Mouse (Mus musculus) forebrain, postnatal 0 days (tissue): ENCODE measurements at regions not wholly inside any gene's neighbourhood (a gene's known extent, or its start where the extent isn't known, plus 50 kb on each side); places are given as distances from the start of the nearest gene placed in this dataset.
A peak's percentile ranks its signal among the peaks of the same experiment; 100 is the strongest.

Experiments
- ATAC-seq: fragments of 200-750 bp; cut with Nextera tagmentation; 2 replicates; pipeline ENCODE4 v1.8.0; 2017; ENCODE audit warnings: mild to moderate bottlenecking, moderate library complexity
- DNase-seq: peaks from one replicate; pipeline ENCODE4 v3.0.0-alpha.2; 2015
- H3K27ac ChIP-seq: fragments of 300-500 bp; sonication (generic); 2 replicates; pipeline ENCODE4 v1.5.1; 2014; ENCODE audit warnings: low read depth, mild to moderate bottlenecking, antibody characterized with exemption, low read length, moderate library complexity, mixed read lengths
- H3K27me3 ChIP-seq: fragments of 300-500 bp; sonication (generic); 2 replicates; pipeline ENCODE4 v1.6.1; 2014; ENCODE audit warnings: mild to moderate bottlenecking, low read length, mixed read lengths; ENCODE audit not compliant: insufficient read depth
- H3K36me3 ChIP-seq: fragments of 300-500 bp; sonication (generic); 2 replicates; pipeline ENCODE4 v1.6.1; 2014; ENCODE audit warnings: mild to moderate bottlenecking, moderate library complexity; ENCODE audit not compliant: insufficient read depth
- H3K4me1 ChIP-seq: fragments of 300-500 bp; sonication (generic); 2 replicates; pipeline ENCODE4 v1.6.1; 2014; ENCODE audit warnings: antibody characterized with exemption; ENCODE audit not compliant: insufficient read depth
- H3K4me2 ChIP-seq: fragments of 300-500 bp; sonication (generic); 2 replicates; pipeline ENCODE4 v1.6.1; 2014; ENCODE audit warnings: low read depth, mild to moderate bottlenecking, moderate library complexity
- H3K4me3 ChIP-seq: fragments of 300-500 bp; sonication (generic); 2 replicates; pipeline ENCODE4 v1.5.1; 2014; ENCODE audit warnings: low read depth, low read length, mixed read lengths
- H3K9ac ChIP-seq: fragments of 300-500 bp; sonication (generic); 2 replicates; pipeline ENCODE4 v1.6.1; 2014; ENCODE audit warnings: mild to moderate bottlenecking
- H3K9me3 ChIP-seq: fragments of 300-500 bp; sonication (generic); 2 replicates; pipeline ENCODE4 v1.6.1; 2016; ENCODE audit warnings: low read length
- CTCF ChIP-seq: sonication (generic); IDR thresholded peaks from 2 replicates; pipeline ENCODE4 v1.5.1; 2016; ENCODE audit warnings: antibody characterized with exemption, control low read depth, low read depth
- WGBS: fragments of 180-500 bp; shearing (Covaris S2); extraction: QIAGEN DNeasy Blood & Tissue Kit; methylation state at CpG from one replicate; pipeline ENCODE4 v1.1.7; 2014; 5-methylcytosine and 5-hydroxymethylcytosine counted together

DNA sequence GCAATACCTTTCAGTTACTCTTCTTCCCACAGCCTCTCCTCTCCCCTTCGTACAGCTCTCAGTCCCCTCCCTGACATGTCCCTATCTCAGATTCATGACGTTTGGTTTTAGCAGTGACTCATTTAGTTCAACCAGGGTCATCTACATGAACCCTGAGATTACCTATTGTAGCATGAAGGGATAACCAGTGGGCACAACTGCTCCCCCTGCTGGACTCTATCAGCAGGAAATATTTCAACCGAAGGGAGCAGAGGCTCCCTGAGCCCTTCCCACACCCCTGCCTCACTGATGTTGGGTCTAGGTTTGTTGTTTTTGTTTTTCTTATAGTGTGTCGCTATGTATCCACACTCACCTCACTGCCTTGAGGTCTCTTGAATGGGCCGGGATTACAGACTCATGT is 455.4 kb downstream of the Cdh26 start:
- Histone ChIP-seq H3K27ac (no peak overlapping the region), H3K27me3 (no peaks in the 10 kb centered on the region), H3K4me1 (no peaks in the 10 kb centered on the region), H3K4me3 (no peak overlapping the region), H3K9ac (no peak overlapping the region), H3K4me2 (no peak overlapping the region), H3K36me3 (no peaks in the 10 kb centered on the region), H3K9me3 (no peaks in the 10 kb centered on the region)
- ATAC-seq (no peak), DNase-seq (no peak)
- 52% methylated on average over 5 of the region's 5 CpGs for WGBS
- TF ChIP-seq CTCF = peak; percentile 54

- no peaks in the 10 kb centered on the region for H3K4me1 ChIP-seq
- no peak overlapping the region for H3K4me3 ChIP-seq
- H3K36me3 ChIP-seq = no peaks in the 10 kb centered on the region
- peak; percentile 35 for DNase-seq
- H3K27me3 ChIP-seq = no peaks in the 10 kb centered on the region
- no peak overlapping the region for H3K4me2 ChIP-seq
- 39% methylated on average over 6 of the region's 6 CpGs for WGBS
- H3K9me3 ChIP-seq = no peaks in the 10 kb centered on the region
- no peak for TF ChIP-seq CTCF
- no peak overlapping the region for H3K9ac ChIP-seq
- no peak overlapping the region for H3K27ac ChIP-seq
- ATAC-seq = peak; percentile 78
Measured at GRCm38 (mm10) chr2:178888704-178889103, 458.4 kb downstream of the Cdh26 start.

GRCm38 (mm10) chr2:178902397-178902796 is 472.1 kb downstream of the Cdh26 start:
- no peaks in the 10 kb centered on the region for H3K27me3 ChIP-seq
- H3K4me2 ChIP-seq = no peak overlapping the region
- ATAC-seq = no peak
- no peaks in the 10 kb centered on the region for H3K36me3 ChIP-seq
- H3K4me1 ChIP-seq = no peaks in the 10 kb centered on the region
- TF ChIP-seq CTCF = no peak
- no peak overlapping the region for H3K4me3 ChIP-seq
- no peak overlapping the region for H3K9ac ChIP-seq
- no peak for DNase-seq
- 93% methylated on average over 5 of the region's 5 CpGs for WGBS
- no peak overlapping the region for H3K27ac ChIP-seq
- no peaks in the 10 kb centered on the region for H3K9me3 ChIP-seq

DNA sequence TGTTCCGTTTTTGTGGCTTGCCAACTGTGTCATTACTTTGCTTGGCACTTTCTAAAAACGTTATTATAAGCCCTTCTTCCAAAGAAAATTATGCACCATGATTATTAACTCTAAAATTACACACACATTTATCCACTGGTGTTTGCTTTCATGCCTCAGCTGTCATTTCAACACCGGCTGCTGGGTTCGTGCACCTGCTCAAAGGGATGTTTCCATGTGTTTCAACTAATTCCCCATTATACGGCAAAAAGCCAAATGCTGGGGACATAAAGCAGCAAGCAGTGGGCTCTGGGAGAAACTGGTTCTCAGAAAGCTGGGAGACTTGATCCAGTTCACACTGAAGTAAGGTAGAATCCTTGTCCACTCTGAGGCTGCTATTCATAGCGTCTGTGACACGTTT is 479.0 kb downstream of the Cdh26 start:
- no peak overlapping the region for H3K4me2 ChIP-seq
- WGBS = 38% methylated on average over 7 of the region's 7 CpGs
- peak; percentile 50; the same call in 1 of the 2 replicates for ATAC-seq
- H3K9me3 ChIP-seq = no peaks in the 10 kb centered on the region
- no peaks in the 10 kb centered on the region for H3K27me3 ChIP-seq
- DNase-seq = peak; percentile 43
- H3K4me1 ChIP-seq = no peaks in the 10 kb centered on the region
- no peaks in the 10 kb centered on the region for H3K36me3 ChIP-seq
- H3K27ac ChIP-seq = no peak overlapping the region
- H3K4me3 ChIP-seq = no peak overlapping the region
- no peak overlapping the region for H3K9ac ChIP-seq
- TF ChIP-seq CTCF = no peak

DNA sequence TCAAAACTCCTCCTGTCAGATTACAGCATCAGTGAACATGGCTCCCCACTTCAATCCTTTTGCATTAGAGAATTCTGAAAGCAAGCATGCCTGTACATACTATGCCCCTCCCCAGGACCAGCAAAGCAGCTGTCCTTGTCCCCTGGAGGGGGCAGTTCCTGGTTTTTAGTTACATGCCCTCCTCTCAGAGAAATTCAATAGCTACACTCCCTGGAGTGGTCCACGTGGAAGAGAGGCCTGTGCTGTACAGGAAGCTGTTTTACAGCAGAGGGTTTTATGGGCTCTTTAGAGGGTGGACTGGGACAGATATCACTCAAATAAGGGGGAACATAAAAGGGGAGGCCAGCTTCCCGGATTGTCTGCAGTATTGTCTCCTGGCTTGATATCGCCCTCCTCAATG is 481.3 kb downstream of the Cdh26 start:
- H3K27ac ChIP-seq = no peak overlapping the region
- no peak overlapping the region for H3K4me3 ChIP-seq
- no peak overlapping the region for H3K4me2 ChIP-seq
- no peaks in the 10 kb centered on the region for H3K4me1 ChIP-seq
- no peaks in the 10 kb centered on the region for H3K27me3 ChIP-seq
- WGBS = 80% methylated on average over 3 of the region's 3 CpGs
- TF ChIP-seq CTCF = no peak
- H3K9me3 ChIP-seq = no peaks in the 10 kb centered on the region
- DNase-seq = no peak
- ATAC-seq = no peak
- H3K9ac ChIP-seq = no peak overlapping the region
- no peaks in the 10 kb centered on the region for H3K36me3 ChIP-seq

DNA sequence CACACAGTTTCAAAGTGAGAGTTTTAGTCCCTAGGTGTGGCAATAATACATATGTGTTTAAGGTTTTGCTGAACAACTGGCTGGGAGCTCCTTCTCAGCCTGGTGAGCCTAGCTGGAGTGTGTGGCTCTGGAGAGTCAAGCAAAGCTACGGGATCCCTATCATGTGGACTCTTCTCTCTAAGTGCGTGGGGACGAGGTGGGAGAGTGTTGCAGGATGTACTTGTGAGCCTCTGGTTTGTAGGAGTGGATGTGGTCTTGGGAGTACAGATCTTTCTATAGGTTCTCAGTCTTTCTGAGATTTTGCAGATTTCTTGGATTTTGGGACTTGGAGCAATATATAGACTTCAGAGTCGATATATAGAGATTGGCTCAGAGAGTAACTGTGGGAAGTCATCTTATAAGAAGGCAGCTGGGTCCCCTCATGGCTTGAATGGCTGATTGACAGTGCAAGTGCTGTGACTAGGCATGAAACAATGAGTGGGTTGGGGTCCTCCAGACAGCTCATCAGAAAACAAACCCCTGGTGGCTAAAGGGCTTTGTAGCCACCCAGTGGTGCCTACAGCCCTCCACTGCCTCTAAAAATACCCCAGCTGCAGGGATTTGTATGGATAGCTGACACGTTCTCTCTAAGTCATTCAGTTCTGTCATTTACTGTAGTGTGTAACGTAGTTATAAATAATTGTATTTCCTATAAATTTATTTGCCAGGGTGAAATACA is 486.1 kb downstream of the Cdh26 start:
- WGBS = 67% methylated on average over 6 of the region's 6 CpGs
- H3K4me2 ChIP-seq = no peak overlapping the region
- no peak for TF ChIP-seq CTCF
- ATAC-seq (no peak), DNase-seq (no peak)
- H3K4me3 ChIP-seq = no peak overlapping the region
- no peak overlapping the region for H3K9ac ChIP-seq
- H3K27me3 ChIP-seq = no peaks in the 10 kb centered on the region
- no peaks in the 10 kb centered on the region for H3K9me3 ChIP-seq
- no peak overlapping the region for H3K27ac ChIP-seq
- H3K4me1 ChIP-seq = no peaks in the 10 kb centered on the region
- H3K36me3 ChIP-seq = no peaks in the 10 kb centered on the region

GRCm38 (mm10) chr2:178924456-178925115 is 494.3 kb downstream of the Cdh26 start:
- no peak overlapping the region for H3K9ac ChIP-seq
- DNase-seq = no peak
- no peak for ATAC-seq
- H3K4me2 ChIP-seq = no peak overlapping the region
- H3K9me3 ChIP-seq = no peaks in the 10 kb centered on the region
- WGBS = 76% methylated on average over 4 of the region's 4 CpGs
- H3K36me3 ChIP-seq = no peaks in the 10 kb centered on the region
- 0 out of 2 replicates have a peak, but pooled peaks cover 3% of the 10 kb centered on the region for H3K4me1 ChIP-seq
- TF ChIP-seq CTCF = no peak
- H3K4me3 ChIP-seq = no peak overlapping the region
- no peak overlapping the region for H3K27ac ChIP-seq
- H3K27me3 ChIP-seq = no peaks in the 10 kb centered on the region
